Mouse (Mus musculus): ENCODE data around the gene Ndufa3. TPM values are rescaled to one million over a fixed set of nuclear protein-coding genes. Genes with fewer than 3 reads are reported as not detected.

The Ndufa3 gene
- polyA plus RNA-seq, 2 experiments = 232 to 527 TPM

DNA sequence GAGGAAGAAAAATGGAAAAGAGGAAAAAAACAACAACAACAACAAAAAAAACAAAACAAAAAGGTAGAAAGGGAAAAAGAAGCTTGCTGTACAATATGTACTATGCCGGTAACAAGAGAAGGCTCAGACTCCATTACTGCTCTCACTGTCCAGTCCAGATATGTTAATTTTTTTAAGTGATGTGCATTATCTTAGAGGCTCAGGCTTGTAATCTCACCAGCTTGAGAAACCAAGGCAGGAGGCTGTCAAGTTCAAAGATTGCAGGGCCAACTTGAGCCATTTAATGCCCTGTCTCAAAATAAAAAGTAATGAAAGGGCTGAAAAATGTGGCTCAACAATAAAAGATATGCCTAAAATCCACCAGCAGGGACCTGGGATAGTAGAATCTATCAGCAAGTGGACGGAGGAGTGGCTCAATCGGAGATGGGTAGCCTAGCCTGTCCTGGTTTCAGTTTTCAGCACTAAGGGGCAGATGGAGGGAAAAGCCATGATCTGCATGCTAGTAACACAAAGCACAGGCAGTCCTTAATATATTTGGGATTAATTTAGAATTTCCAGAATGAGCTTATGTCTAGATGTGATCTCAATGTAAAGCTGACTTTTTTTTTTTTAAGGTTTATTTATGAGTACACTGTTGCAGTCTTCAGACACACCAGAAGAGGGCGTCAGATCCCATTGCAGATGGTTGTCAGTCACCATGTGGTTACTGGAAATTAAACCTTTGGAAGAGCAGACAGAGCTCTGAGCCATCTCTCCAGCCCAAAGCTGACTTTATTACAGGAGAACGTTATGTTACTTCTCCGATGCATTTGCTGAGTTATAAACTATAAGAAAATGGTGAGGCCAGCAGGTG is 558 bp upstream of the Ndufa3 start:
- no peak overlapping the region for H3K27ac ChIP-seq (replicated peaks; ENCODE audit: low read depth, low read length)

GRCm38 (mm10) chr7:3629030-3629429 is 11.9 kb downstream of the Ndufa3 start:
- no peak for ATAC-seq (ENCODE audit: low FRiP score, low read depth)
- TF ChIP-seq POLR2A (IDR thresholded peaks at IDR 0.05; ENCODE audit: borderline replicate concordance, extremely low read depth, insufficient read depth, insufficient read length) = no peak

More for the DNA sequence above, 558 bp upstream of the Ndufa3 start:
- Histone ChIP-seq H3K27me3 (ENCODE audit: control insufficient read depth, insufficient read depth, low read length) (no peaks in the 10 kb centered on the region), H3K9ac (ENCODE audit: low read depth, low read length, severe bottlenecking) (no peak overlapping the region), H3K4me3 (replicated peaks; ENCODE audit: low read length) (peak overlapping the region; percentile 69), H3K4me1 (ENCODE audit: control insufficient read depth, insufficient read depth, low read length) (peaks cover 3% of the 10 kb centered on the region; the same call in 1 of the 2 replicates), H3K9me3 (ENCODE audit: control insufficient read depth, low read length) (no peaks in the 10 kb centered on the region), H3K36me3 (ENCODE audit: control insufficient read depth, insufficient read depth, low read length) (peaks cover 16% of the 10 kb centered on the region), H3K4me2 (replicated peaks; ENCODE audit: low read depth, low read length, severe bottlenecking) (no peak overlapping the region)
- no peak for TF ChIP-seq POLR2A (IDR thresholded peaks at IDR 0.05; ENCODE audit: borderline replicate concordance, extremely low read depth, insufficient read depth, insufficient read length)
- 42% methylated on average over 6 of the region's 6 CpGs for WGBS
- DNase-seq (ENCODE audit: low spot score) (no peak), ATAC-seq (ENCODE audit: low FRiP score, low read depth) (no peak; the same call in none of the 2 replicates)

GRCm38 (mm10) chr7:3629543-3630477 is 12.6 kb downstream of the Ndufa3 start, which contains the start of the genes Tfpt and Prpf31:
TSS of gene Tfpt (minus strand) at chr7:3629929.
TSS of gene Prpf31 (plus strand) at chr7:3629985.
- Histone ChIP-seq H3K36me3 (ENCODE audit: control insufficient read depth, insufficient read depth, low read length) (peaks cover 19% of the 10 kb centered on the region), H3K9me3 (ENCODE audit: control insufficient read depth, low read length) (no peaks in the 10 kb centered on the region), H3K4me2 (replicated peaks; ENCODE audit: low read depth, low read length, severe bottlenecking) (peak within 1 kb of the TSS; percentile 96), H3K9ac (ENCODE audit: low read depth, low read length, severe bottlenecking) (peak within 1 kb of the TSS; percentile 71), H3K4me1 (ENCODE audit: control insufficient read depth, insufficient read depth, low read length) (peaks cover 20% of the 10 kb centered on the region), H3K27me3 (ENCODE audit: control insufficient read depth, insufficient read depth, low read length) (no peaks in the 10 kb centered on the region), H3K4me3 (replicated peaks; ENCODE audit: low read length) (peak within 1 kb of the TSS; percentile 72), H3K27ac (replicated peaks; ENCODE audit: low read depth, low read length) (peak within 1 kb of the TSS; percentile 82)
- under 1% methylated on average over 47 of the region's 47 CpGs for WGBS
- 0 out of 2 replicates have a peak, but pooled peaks have one; percentile 10 for TF ChIP-seq POLR2A (IDR thresholded peaks at IDR 0.05; ENCODE audit: borderline replicate concordance, extremely low read depth, insufficient read depth, insufficient read length)
- ATAC-seq (ENCODE audit: low FRiP score, low read depth) (peak; percentile 94), DNase-seq (ENCODE audit: low spot score) (peak; percentile 94)

More at GRCm38 (mm10) chr7:3629030-3629429, 11.9 kb downstream of the Ndufa3 start:
- Histone ChIP-seq H3K36me3 (ENCODE audit: control insufficient read depth, insufficient read depth, low read length) (peaks cover 20% of the 10 kb centered on the region), H3K9ac (ENCODE audit: low read depth, low read length, severe bottlenecking) (peak overlapping the region; percentile 71), H3K27ac (replicated peaks; ENCODE audit: low read depth, low read length) (no peak overlapping the region), H3K27me3 (ENCODE audit: control insufficient read depth, insufficient read depth, low read length) (no peaks in the 10 kb centered on the region), H3K4me2 (replicated peaks; ENCODE audit: low read depth, low read length, severe bottlenecking) (peak overlapping the region; percentile 95), H3K9me3 (ENCODE audit: control insufficient read depth, low read length) (no peaks in the 10 kb centered on the region), H3K4me1 (ENCODE audit: control insufficient read depth, insufficient read depth, low read length) (peaks cover 20% of the 10 kb centered on the region), H3K4me3 (replicated peaks; ENCODE audit: low read length) (peak overlapping the region; percentile 72)
- no peak for DNase-seq (ENCODE audit: low spot score)
- 28% methylated on average over 4 of the region's 4 CpGs for WGBS

- peaks cover 20% of the 10 kb centered on the region for H3K4me1 ChIP-seq (ENCODE audit: control insufficient read depth, insufficient read depth, low read length)
- peak overlapping the region; percentile 71 for H3K9ac ChIP-seq (ENCODE audit: low read depth, low read length, severe bottlenecking)
- H3K27ac ChIP-seq (replicated peaks; ENCODE audit: low read depth, low read length) = no peak overlapping the region
- ATAC-seq (ENCODE audit: low FRiP score, low read depth) = no peak
- H3K4me2 ChIP-seq (replicated peaks; ENCODE audit: low read depth, low read length, severe bottlenecking) = peak overlapping the region; percentile 96
- H3K4me3 ChIP-seq (replicated peaks; ENCODE audit: low read length) = peak overlapping the region; percentile 72
- no peaks in the 10 kb centered on the region for H3K9me3 ChIP-seq (ENCODE audit: control insufficient read depth, low read length)
- 66% methylated on average over 3 of the region's 3 CpGs for WGBS
- peaks cover 23% of the 10 kb centered on the region for H3K36me3 ChIP-seq (ENCODE audit: control insufficient read depth, insufficient read depth, low read length)
- no peaks in the 10 kb centered on the region for H3K27me3 ChIP-seq (ENCODE audit: control insufficient read depth, insufficient read depth, low read length)
- no peak for DNase-seq (ENCODE audit: low spot score)
- no peak for TF ChIP-seq POLR2A (IDR thresholded peaks at IDR 0.05; ENCODE audit: borderline replicate concordance, extremely low read depth, insufficient read depth, insufficient read length)
Measured at GRCm38 (mm10) chr7:3630478-3630815, 13.3 kb downstream of the Ndufa3 start.

DNA sequence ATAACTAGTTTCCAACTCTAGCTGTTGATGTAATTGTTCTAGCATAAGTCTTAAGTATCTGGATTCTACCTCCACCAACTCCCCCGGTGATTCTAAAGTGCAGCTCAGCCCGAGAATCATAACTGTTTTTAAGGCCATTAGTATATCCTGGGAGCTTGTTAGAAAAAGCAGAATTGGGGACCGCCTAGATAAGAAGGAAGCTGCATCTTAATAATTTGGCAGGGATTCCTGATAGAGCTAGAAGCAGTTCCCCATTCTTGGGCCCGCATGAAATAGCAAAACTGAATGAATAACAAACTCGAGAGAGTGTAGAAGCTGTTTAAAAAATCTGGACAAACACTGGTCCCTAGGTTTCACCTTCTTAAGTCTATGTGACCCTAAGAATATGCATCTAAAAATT is 26.2 kb downstream of the Ndufa3 start:
- Histone ChIP-seq H3K36me3 (ENCODE audit: control insufficient read depth, insufficient read depth, low read length) (peaks cover 31% of the 10 kb centered on the region), H3K27ac (replicated peaks; ENCODE audit: low read depth, low read length) (no peak overlapping the region), H3K9me3 (ENCODE audit: control insufficient read depth, low read length) (no peaks in the 10 kb centered on the region), H3K27me3 (ENCODE audit: control insufficient read depth, insufficient read depth, low read length) (no peaks in the 10 kb centered on the region), H3K4me3 (replicated peaks; ENCODE audit: low read length) (no peak overlapping the region), H3K4me1 (ENCODE audit: control insufficient read depth, insufficient read depth, low read length) (peaks cover 19% of the 10 kb centered on the region), H3K9ac (ENCODE audit: low read depth, low read length, severe bottlenecking) (no peak overlapping the region), H3K4me2 (replicated peaks; ENCODE audit: low read depth, low read length, severe bottlenecking) (no peak overlapping the region)
- TF ChIP-seq POLR2A (IDR thresholded peaks at IDR 0.05; ENCODE audit: borderline replicate concordance, extremely low read depth, insufficient read depth, insufficient read length) = no peak
- ATAC-seq (ENCODE audit: low FRiP score, low read depth) (no peak), DNase-seq (ENCODE audit: low spot score) (no peak)
- WGBS = 70% methylated on average over 5 of the region's 5 CpGs

Measured in limb, embryonic 14.5 days (tissue).